Mouse (Mus musculus): ENCODE measurements around the gene Trp53rkb.

Gene Trp53rkb

DNA sequence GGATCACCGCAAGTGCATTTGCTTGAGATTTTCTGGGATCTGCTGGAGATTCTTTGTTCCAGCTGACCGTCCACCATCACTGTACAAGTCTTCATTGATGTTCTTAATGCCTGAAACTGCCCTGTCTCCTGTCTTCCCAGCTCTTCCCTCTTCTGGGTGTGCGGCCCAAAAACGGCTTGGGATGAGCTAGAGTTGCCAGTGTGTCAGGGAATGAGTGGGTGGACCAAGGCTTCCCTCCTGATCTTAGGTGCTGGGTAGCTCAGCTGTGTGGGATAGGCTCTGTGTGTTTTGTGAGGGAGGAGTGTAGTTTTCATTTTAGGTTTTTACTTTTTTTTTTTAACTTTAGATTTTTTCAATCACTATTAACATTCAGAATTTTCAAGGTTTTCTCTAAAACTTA lies 42.5 kb downstream of the Trp53rkb start:
- DNase-seq = no peak

GRCm38 (mm10) chr2:166835581-166835980 lies 43.2 kb downstream of the Trp53rkb start:
- no peak for DNase-seq

- no peak for DNase-seq
Measured at GRCm38 (mm10) chr2:166841813-166842212, 49.5 kb downstream of the Trp53rkb start.

All from kidney, postnatal 14 days (tissue).